ENCODE assay signal across 8 mouse cellular contexts in the genomic region with DNA sequence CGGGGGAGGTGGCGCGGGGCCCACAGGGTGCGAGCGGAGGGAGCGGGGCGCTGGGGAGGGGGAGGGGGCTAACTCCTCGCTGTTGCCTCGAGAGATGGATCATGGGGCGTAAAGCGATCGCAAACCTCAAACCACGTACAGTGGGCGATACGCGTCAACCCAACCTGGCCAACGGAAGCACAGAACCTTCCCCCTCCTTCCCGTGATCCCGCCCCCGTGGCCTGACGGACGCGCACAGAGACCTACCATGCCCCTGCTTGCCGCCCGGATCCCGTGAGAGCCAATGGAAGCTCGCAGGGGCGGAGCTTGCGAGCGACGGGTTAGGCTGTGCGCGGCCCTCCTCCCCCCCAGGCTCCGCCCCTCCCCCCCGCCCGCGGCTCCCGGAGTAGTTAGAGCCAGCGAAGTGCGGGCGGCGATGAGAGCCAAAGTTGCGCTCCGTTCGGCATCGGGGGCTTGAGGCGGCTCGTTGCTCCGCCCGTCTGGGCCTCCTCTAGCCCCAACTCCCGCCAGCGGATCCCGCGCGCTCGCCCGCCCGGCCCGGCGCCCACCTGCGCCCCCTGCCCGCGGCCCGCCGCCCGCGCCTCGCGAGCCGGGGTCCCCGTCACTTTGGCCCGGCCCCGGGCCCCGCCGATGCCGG. TPM values are rescaled to one million over a fixed set of nuclear protein-coding genes. Genes with fewer than 3 reads are reported as not detected.
A peak's percentile ranks its signal among the peaks of the same experiment; 100 is the strongest.
DNase-seq lines count a peak whose midpoint lies in the region; ATAC-seq and TF ChIP-seq lines count a peak whose summit lies in the region.

TSS of gene Rcor1 (plus strand) at position 376 of the 637 bp plus-strand sequence.

- TF ChIP-seq POLR2A in heart, adult 2 months (IDR thresholded peaks at IDR 0.05; ENCODE audit: insufficient read depth, low read depth, low read length) = peak; percentile 79; the same call in 1 of the 2 replicates

- peaks cover 16% of the 10 kb centered on the region for H3K36me3 ChIP-seq in embryonic facial prominence, embryonic 14.5 days (ENCODE audit: control insufficient read depth, insufficient read depth, low read length)
- peaks cover 7% of the 10 kb centered on the region for H3K36me3 ChIP-seq in heart, adult 2 months (ENCODE audit: control insufficient read depth, insufficient read depth, low read length)
- peaks cover 17% of the 10 kb centered on the region for H3K36me3 ChIP-seq in limb, embryonic 13.5 days
- no peaks in the 10 kb centered on the region for H3K36me3 ChIP-seq in midbrain, embryonic 16.5 days (ENCODE audit: control insufficient read depth, insufficient read depth, low read length)

- peak; percentile 98 for ATAC-seq in embryonic facial prominence, embryonic 14.5 days (ENCODE audit: low read depth)
- ATAC-seq in limb, embryonic 13.5 days (ENCODE audit: low FRiP score, low read depth) = peak; percentile 98
- ATAC-seq in midbrain, embryonic 16.5 days = peak; percentile 98

- TF ChIP-seq EP300 in heart, adult 2 months (IDR thresholded peaks at IDR 0.05; ENCODE audit: insufficient read depth, low read depth, low read length) = 0 out of 2 replicates have a peak, but pooled peaks have one; percentile 41

- no peak for TF ChIP-seq CTCF in heart, adult 2 months (IDR thresholded peaks at IDR 0.05)

- peak within 1 kb of the TSS; percentile 100 for H3K4me3 ChIP-seq in embryonic facial prominence, embryonic 14.5 days (ENCODE audit: low read depth, low read length)
- H3K4me3 ChIP-seq in heart, adult 2 months = peak within 1 kb of the TSS; percentile 89
- peak within 1 kb of the TSS; percentile 96 for H3K4me3 ChIP-seq in limb, embryonic 13.5 days
- peak within 1 kb of the TSS; percentile 96 for H3K4me3 ChIP-seq in midbrain, embryonic 16.5 days (ENCODE audit: low read depth, low read length)

- H3K27ac ChIP-seq in embryonic facial prominence, embryonic 14.5 days (replicated peaks; ENCODE audit: low read depth, low read length) = peak within 1 kb of the TSS; percentile 99
- H3K27ac ChIP-seq in heart, adult 2 months = peak within 1 kb of the TSS; percentile 95
- H3K27ac ChIP-seq in limb, embryonic 13.5 days = peak within 1 kb of the TSS; percentile 99
- H3K27ac ChIP-seq in midbrain, embryonic 16.5 days (ENCODE audit: low read length) = peak within 1 kb of the TSS; percentile 99

- no peaks in the 10 kb centered on the region for H3K27me3 ChIP-seq in embryonic facial prominence, embryonic 14.5 days (replicated peaks; ENCODE audit: control insufficient read depth, insufficient read depth, low read length)
- no peaks in the 10 kb centered on the region for H3K27me3 ChIP-seq in heart, adult 2 months (ENCODE audit: control insufficient read depth, insufficient read depth, low read length)
- no peaks in the 10 kb centered on the region for H3K27me3 ChIP-seq in limb, embryonic 13.5 days
- no peaks in the 10 kb centered on the region for H3K27me3 ChIP-seq in midbrain, embryonic 16.5 days (ENCODE audit: control insufficient read depth, insufficient read depth, low read depth, low read length)

- H3K9me3 ChIP-seq in embryonic facial prominence, embryonic 14.5 days (ENCODE audit: control insufficient read depth, low read length) = no peaks in the 10 kb centered on the region
- no peaks in the 10 kb centered on the region for H3K9me3 ChIP-seq in limb, embryonic 13.5 days
- H3K9me3 ChIP-seq in midbrain, embryonic 16.5 days (replicated peaks; ENCODE audit: control insufficient read depth, low read length, poor library complexity, severe bottlenecking) = no peaks in the 10 kb centered on the region

- DNase-seq in 3T3-L1 (ENCODE audit: low read depth, low spot score) = peak; percentile 99
- DNase-seq in adrenal gland, postnatal 4 days (ENCODE audit: low spot score in 2 of 2) = peak; percentile 96 to 99
- peak; percentile 100 for DNase-seq in embryonic facial prominence, embryonic 14.5 days (ENCODE audit: low spot score)
- peak; percentile 99 to 100 for DNase-seq in heart, adult 2 months
- DNase-seq in kidney, adult 8-10 months = peak; percentile 99 to 100
- peak; percentile 97 to 99 for DNase-seq in spleen, postnatal 10 days (ENCODE audit: low spot score in 2 of 2)

- 0 out of 2 replicates have a peak, but pooled peaks cover 3% of the 10 kb centered on the region for H3K79me2 ChIP-seq in heart, adult 2 months (replicated peaks; ENCODE audit: control insufficient read depth, insufficient read depth, low read length)

- peak within 1 kb of the TSS; percentile 96 for H3K9ac ChIP-seq in embryonic facial prominence, embryonic 14.5 days (ENCODE audit: low read depth, low read length)
- H3K9ac ChIP-seq in heart, adult 2 months (ENCODE audit: low read depth, low read length) = peak within 1 kb of the TSS; percentile 98
- peak within 1 kb of the TSS; percentile 98 for H3K9ac ChIP-seq in limb, embryonic 13.5 days
- H3K9ac ChIP-seq in midbrain, embryonic 16.5 days (ENCODE audit: low read depth, low read length) = peak within 1 kb of the TSS; percentile 91

- H3K4me2 ChIP-seq in embryonic facial prominence, embryonic 14.5 days (ENCODE audit: low read depth, low read length) = peak within 1 kb of the TSS; percentile 92
- H3K4me2 ChIP-seq in limb, embryonic 13.5 days (replicated peaks) = peak within 1 kb of the TSS; percentile 90
- peak within 1 kb of the TSS; percentile 91 for H3K4me2 ChIP-seq in midbrain, embryonic 16.5 days (ENCODE audit: low read length)

- intact Hi-C loops in heart, adult 2 months (cut with DNase I) = loop anchor here (5.0 kb wide), 1 partner anchor 47 kb away; no protein-coding TSS in a partner anchor

- WGBS in embryonic facial prominence, embryonic 14.5 days = 2% methylated on average over 21 of the region's 76 CpGs
- WGBS in heart, adult 2 months = under 1% methylated on average over 69 of the region's 76 CpGs
- WGBS in limb, embryonic 13.5 days = under 1% methylated on average over 63 of the region's 76 CpGs
- WGBS in midbrain, embryonic 16.5 days = under 1% methylated on average over 36 of the region's 76 CpGs

- peaks cover 20% of the 10 kb centered on the region; the same call in 1 of the 2 replicates for H3K4me1 ChIP-seq in embryonic facial prominence, embryonic 14.5 days (ENCODE audit: control insufficient read depth, insufficient read depth, low read length)
- peaks cover 7% of the 10 kb centered on the region for H3K4me1 ChIP-seq in heart, adult 2 months (ENCODE audit: control insufficient read depth, insufficient read depth, low read length)
- peaks cover 22% of the 10 kb centered on the region for H3K4me1 ChIP-seq in limb, embryonic 13.5 days
- peaks cover 19% of the 10 kb centered on the region for H3K4me1 ChIP-seq in midbrain, embryonic 16.5 days (ENCODE audit: control insufficient read depth, insufficient read depth, low read length)

RNA-seq across cellular contexts. Expression of gene Rcor1, which starts in this region (rescaled TPM):
- 10 to 100 TPM; 47.5 to 49.4 TPM for total RNA-seq in adrenal gland, postnatal 4 days (2021)
- 16.8 and 18.0 TPM in 2 replicates for polyA plus RNA-seq in embryonic facial prominence, embryonic 14.5 days (2014; fragmentation: Nextera tagmentation; extraction: Ambion mirVana)
- total RNA-seq in heart, adult 2 months (2021) = 10 to 100 TPM; 13.9 to 14.8 TPM
- polyA plus RNA-seq in heart, adult 2 months (2012; rRNA removed) = 5.9 and 9.9 TPM in 2 replicates
- polyA plus RNA-seq in limb, embryonic 13.5 days (2015; fragmentation: Nextera tagmentation; extraction: Ambion mirVana) = 11.1 and 11.6 TPM in 2 replicates
- polyA plus RNA-seq in midbrain, embryonic 16.5 days (2015; fragmentation: Nextera tagmentation; extraction: Ambion mirVana) = 4.4 and 5.3 TPM in 2 replicates

Comparison
In these comparisons a context has a peak if more than half of its experiments do, and no peak if none do; other contexts are left out.
1. Peak in every context shown above with its lines: DNase-seq, ATAC-seq, H3K4me3 ChIP-seq and H3K27ac ChIP-seq.